Mouse (Mus musculus) kidney, postnatal 36 days (tissue): Measurements from ENCODE around the gene Flt1.
A peak's percentile ranks its signal among the peaks of the same experiment; 100 is the strongest.

Experiments
- DNase-seq, 2 experiments: peaks; one replicate each; pipeline ENCODE4 v3.0.0; 2021 to 2022; ENCODE audit warnings: mixed read lengths in 2 of 2

Gene Flt1

GRCm38 (mm10) chr5:147601460-147602360, 124.1 kb downstream of the Flt1 start:
- no peak for DNase-seq

GRCm38 (mm10) chr5:147597825-147598224, 128.0 kb downstream of the Flt1 start:
- no peak for DNase-seq

- DNase-seq: peak; percentile 39 to 46
Observed at GRCm38 (mm10) chr5:147589814-147590213, 136.0 kb downstream of the Flt1 start.

GRCm38 (mm10) chr5:147585070-147585469, 140.7 kb downstream of the Flt1 start:
- peak in 1 of 2 experiments; percentile 29 for DNase-seq

GRCm38 (mm10) chr5:147584648-147585047, 141.2 kb downstream of the Flt1 start:
- DNase-seq: peak; percentile 47 to 62

DNA sequence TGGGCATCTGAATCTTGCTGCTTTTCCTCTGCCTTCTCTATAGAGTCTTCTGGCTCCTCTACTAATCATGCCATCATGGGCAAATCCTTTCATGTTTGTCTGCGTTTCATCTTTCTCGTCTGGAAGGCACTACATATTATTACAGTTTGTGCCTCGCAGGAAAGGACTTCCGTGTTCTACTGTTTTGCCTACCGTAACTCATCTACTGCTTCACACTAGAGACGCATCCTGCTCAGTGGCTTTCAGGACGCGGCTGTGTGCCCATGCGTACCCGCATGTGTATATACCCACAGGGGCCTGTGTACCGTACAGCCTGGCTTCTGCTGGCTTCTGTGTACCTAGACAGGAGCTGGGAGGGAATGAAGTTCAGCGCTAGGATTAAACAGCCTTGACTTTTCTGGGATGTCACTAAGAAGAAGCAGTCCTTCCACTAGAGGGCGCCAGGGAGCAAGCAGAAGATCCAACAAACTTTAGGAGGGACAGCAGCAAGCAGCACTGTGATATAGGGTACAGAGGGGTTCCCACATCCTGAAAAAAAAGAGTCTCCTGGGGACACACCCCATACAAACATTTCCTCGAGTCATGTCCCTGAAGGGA, 142.0 kb downstream of the Flt1 start:
- DNase-seq: peak; percentile 78 to 94

GRCm38 (mm10) chr5:147580181-147580580, 145.6 kb downstream of the Flt1 start:
- peak; percentile 37 to 65 for DNase-seq

DNA sequence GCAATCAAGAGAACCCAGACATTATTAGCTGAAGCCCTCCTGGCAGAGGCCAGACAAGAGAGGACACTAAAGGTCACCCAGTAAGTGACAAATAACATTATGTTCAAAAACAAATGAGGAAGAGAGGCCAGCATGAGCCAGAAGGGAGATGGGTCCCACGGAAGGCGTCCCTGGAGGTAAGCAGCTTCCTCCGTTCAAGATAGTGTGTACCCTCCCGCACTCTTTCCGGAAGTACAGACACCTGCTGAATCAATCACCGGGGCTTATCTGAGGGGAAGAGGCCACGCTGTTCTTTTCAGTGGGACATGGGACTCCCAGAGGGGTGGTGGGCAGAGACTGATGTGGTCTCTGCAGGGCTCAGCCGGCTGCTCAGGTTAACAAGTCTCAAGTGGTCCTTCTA, 146.1 kb downstream of the Flt1 start:
- peak in 1 of 2 experiments; percentile 60 for DNase-seq

DNA sequence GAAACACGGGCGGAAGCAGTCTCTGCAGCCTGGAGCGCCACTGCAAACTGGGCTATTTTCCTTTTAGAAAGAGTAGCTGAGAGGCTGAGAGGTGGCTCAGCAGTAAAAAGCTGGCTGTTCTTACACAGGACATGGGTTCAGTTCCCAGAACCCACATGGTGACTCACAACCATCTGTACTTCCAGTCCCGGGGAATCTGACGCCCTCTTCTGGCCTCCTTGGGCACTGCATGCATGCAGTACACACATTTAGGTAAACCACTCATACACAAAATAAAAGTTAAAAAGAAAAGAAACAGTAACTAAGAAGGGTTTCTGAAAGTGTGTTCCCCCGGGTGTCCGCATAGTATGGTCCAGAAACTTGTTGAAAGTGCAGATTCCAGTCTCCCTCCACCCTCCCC, 146.7 kb downstream of the Flt1 start:
- no peak for DNase-seq

- DNase-seq: no peak
Observed at GRCm38 (mm10) chr5:147577003-147577402, 148.8 kb downstream of the Flt1 start.

DNA sequence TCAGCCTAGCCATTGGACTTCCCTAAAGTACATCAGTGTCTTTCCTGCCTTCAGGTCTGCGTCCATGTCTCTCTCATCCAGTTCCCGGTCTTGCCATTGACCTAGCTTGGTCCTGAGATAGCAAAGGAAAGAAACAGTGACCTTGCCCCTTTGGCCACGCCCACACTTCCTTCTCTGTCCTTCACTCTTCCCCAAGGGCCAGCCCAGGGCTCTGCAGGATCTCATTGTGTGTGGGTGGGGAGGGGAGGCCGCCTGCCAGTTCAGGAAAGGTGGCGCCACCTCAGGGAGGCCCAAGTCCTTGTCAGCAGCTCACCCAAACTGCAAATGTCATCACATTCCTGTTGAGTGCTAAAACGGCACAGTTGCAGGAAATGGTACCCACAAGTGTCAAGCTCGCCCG, 151.3 kb downstream of the Flt1 start:
- peak; percentile 78 to 83 for DNase-seq

- DNase-seq: no peak
Observed at GRCm38 (mm10) chr5:147573555-147573954, 152.3 kb downstream of the Flt1 start.

GRCm38 (mm10) chr5:147572695-147573094, 153.1 kb downstream of the Flt1 start:
- DNase-seq: no peak

- DNase-seq: no peak
Observed at GRCm38 (mm10) chr5:147566335-147566734, 159.5 kb downstream of the Flt1 start.

DNA sequence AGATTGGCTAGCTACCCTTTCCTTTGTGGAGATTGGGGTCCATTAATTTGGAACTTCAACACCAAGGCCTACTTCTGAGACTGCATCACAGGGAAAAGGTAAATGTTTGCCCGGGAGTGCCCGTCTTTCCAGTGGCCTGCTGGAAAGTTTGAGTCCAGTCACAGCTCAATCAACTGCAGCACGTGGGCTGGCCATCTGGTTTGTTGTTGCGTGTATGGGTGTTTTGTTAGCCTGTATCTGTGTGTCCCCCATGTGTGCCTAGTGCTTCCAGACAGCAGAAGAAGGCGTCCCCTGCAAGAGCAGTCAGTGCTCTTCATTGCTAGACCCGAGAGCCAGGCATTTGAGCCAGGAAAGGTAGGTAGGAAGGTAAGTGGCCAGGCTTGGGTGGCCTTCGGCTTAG, 160.4 kb downstream of the Flt1 start:
- DNase-seq: no peak

DNA sequence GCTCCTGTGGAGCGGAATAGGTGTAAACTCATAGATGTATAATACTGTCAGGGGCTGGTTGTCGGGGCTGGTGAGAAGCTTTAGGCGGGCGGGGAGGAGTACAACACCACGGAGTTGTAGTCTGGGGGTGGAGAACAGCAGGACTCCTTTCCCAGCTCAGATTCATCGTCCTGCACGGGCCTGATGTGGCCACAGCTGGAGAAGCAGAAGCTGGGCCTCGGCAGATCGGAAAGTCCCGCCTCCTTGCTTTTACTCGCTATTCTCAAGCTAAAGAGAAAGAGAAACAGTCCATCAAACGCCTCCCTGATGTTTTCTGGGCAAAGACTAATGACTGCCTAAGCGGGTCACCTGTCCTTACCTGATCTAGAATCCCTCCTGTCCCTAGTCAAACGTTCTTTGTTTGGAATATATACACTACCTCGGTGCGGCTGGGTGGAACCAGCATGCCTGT, 161.6 kb downstream of the Flt1 start:
- peak in 1 of 2 experiments; percentile 33 for DNase-seq

DNA sequence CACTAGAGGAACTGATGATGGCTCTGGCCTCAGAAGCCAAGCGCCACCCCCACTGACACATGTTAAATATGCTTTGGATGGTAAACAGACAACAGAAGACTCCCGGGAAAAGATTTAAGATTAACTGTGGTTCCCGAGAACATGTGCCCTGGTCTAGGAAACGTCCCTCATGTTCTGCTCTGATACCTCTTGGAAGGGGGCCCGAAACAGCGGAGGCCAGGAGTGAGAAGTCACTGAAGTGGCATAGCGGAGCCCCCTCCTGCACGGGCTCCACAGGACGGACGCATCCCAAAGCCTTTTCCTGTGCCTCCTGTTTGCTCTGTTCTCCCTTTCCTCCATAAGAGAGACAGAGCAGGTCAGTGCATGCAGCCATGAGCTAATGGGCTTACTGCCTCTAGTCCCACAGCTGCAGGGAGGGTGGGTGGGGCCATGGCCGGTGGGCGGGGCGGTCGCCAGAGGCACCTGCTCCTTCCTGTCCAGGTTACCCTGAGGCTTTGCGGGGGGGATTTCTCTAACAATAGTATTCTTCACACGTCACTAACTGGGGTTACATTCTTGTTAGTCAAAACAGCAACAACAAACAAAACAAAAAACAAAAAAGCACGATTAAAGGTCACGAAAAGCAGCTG, 162.2 kb downstream of the Flt1 start:
- DNase-seq: peak; percentile 47 to 72

DNA sequence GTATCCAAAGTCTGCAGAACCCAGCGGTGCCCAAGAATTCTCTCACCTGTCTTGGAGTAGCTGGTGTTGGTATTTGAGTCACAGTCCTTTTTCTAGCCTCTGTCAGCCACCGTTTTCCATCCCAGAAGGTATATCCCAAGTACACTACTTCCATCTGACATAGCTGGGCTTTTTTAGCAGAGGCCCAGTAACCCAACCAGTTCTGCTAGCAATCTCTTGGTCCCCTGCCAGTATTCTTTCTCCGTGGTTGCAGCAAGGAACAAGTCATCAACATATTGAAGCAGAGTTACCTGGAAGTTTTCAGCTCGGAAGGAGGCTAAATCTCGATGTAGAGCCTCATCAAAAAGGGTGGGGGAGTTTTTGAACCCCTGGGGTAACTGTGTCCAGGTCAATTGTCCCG, 168.2 kb downstream of the Flt1 start:
- DNase-seq: peak in 1 of 2 experiments; percentile 44

DNA sequence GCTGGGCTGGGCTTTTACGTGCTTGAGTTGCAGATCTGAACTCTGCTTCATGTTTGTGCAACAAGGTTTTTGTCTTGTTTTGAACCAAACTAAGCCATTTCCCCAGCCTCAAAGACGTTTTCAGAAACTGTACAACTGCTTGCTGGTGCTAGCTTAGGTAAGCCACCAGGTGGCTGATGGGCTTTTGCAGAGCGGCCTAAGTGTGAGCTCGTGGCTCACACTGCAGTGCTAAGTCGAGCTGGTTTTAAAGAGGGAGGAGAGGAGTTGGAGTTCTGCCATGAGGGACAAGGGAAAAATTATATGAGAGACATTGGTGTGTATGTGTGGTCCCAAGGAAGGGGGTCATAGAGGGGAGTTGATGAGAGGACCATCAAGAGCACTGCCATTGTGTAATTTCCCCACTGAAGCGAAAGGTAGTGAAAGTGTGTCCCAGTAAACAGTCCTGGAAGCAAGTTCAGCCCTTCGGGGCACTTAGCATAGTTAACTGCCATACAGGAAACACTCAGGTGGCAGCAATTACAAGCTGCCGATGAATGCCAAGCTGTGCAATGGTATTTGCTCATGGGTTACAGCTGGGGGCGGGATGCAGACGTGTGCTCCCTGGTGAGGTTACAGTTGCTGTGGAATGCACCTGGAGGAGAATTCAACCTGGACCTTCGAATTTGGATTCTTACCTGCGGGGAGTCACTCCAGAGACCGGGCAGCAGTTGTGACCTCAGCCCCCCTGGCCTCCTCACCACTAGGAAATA, 173.8 kb downstream of the Flt1 start:
- peak; percentile 48 to 57 for DNase-seq

- peak; percentile 50 for DNase-seq
Observed at GRCm38 (mm10) chr5:147549016-147549755, 176.6 kb downstream of the Flt1 start.

DNA sequence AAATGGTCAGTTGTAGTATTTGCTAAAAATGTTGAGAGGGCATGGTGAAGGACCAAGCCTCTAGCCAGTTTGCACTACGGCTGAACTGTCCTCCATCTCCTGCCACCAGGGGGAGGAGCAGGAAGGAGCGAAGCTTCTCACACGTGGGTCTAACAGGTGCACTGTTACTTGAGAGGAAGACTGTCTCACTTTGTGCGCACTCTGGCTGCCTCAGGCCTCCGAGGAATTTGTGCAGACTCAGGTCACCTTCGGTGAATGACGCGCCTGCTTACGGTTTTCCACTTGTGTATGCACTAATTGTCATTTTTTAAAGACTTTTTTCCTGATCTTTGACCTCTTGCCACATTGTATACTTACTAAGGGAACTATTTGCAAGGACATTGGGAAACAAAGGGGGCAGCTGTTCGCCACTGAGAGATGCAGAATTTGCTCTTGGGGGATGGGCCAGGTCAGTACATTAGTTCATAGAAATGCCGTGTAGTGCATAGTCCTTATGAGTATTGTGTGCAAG, 180.0 kb downstream of the Flt1 start:
- peak in 1 of 2 experiments; percentile 70 for DNase-seq

DNA sequence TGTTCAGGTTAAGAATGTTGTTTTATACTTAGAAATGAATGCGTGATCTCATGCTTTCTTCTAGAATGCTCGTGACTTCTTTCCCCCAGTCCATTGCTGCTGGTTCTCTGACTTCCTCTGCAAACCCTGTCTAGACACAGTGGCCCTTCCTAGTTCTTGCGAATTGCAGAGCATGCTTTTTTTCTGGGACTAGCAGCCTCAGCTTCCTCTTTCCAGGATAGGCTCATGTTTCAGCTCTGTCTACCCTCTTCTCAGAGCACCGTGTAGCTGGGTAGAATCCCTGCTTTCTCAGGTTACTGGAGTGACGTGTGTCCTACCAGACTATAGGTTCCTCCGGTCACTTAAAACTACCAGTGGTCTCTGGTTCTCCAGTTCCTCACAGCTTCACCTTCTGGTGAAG, 183.5 kb downstream of the Flt1 start:
- DNase-seq: no peak
